Mouse (Mus musculus): ENCODE results near the gene Gal3st3. TPM values are rescaled to one million over a fixed set of nuclear protein-coding genes. Genes with fewer than 3 reads are reported as not detected.
"Not testable (repeated sequence)": the region's sequence is repeated elsewhere in the genome, so short reads cannot be mapped to it uniquely, and the experiment has no call there.

The Gal3st3 gene
- polyA plus RNA-seq, 1 experiment = not detected

GRCm38 (mm10) chr19:5341360-5341759, 43.2 kb downstream of the Gal3st3 start:
- H3K36me3 ChIP-seq (replicated peaks; ENCODE audit: low read length) = no peaks in the 10 kb centered on the region
- TF ChIP-seq GATA1 (IDR thresholded peaks at IDR 0.05; ENCODE audit: borderline replicate concordance, low read length) (no peak), FLI1 (IDR thresholded peaks at IDR 0.05; ENCODE audit: low read length) (no peak)
- H3K27me3 ChIP-seq (replicated peaks) = peaks cover 59% of the 10 kb centered on the region
- no peak overlapping the region for H3K4me3 ChIP-seq (replicated peaks)
- H3K4me1 ChIP-seq = peaks cover 11% of the 10 kb centered on the region
- H3K9me3 ChIP-seq = no peaks in the 10 kb centered on the region

GRCm38 (mm10) chr19:5345297-5346131, 47.4 kb downstream of the Gal3st3 start:
- H3K36me3 ChIP-seq (replicated peaks; ENCODE audit: low read length) = no peaks in the 10 kb centered on the region
- TF ChIP-seq GATA1 (IDR thresholded peaks at IDR 0.05; ENCODE audit: borderline replicate concordance, low read length) = no peak
- no peak for TF ChIP-seq FLI1 (IDR thresholded peaks at IDR 0.05; ENCODE audit: low read length)
- peaks cover 70% of the 10 kb centered on the region for H3K27me3 ChIP-seq (replicated peaks)
- peaks cover 22% of the 10 kb centered on the region for H3K4me1 ChIP-seq
- H3K4me3 ChIP-seq (replicated peaks) = no peak overlapping the region
- H3K9me3 ChIP-seq = no peaks in the 10 kb centered on the region

GRCm38 (mm10) chr19:5348064-5348463, 49.9 kb downstream of the Gal3st3 start:
- no peaks in the 10 kb centered on the region for H3K36me3 ChIP-seq (replicated peaks; ENCODE audit: low read length)
- H3K4me3 ChIP-seq (replicated peaks) = no peak overlapping the region
- peaks cover 22% of the 10 kb centered on the region for H3K4me1 ChIP-seq
- no peaks in the 10 kb centered on the region for H3K9me3 ChIP-seq
- TF ChIP-seq FLI1 (IDR thresholded peaks at IDR 0.05; ENCODE audit: low read length) (no peak), GATA1 (IDR thresholded peaks at IDR 0.05; ENCODE audit: borderline replicate concordance, low read length) (no peak)
- peaks cover 65% of the 10 kb centered on the region for H3K27me3 ChIP-seq (replicated peaks)

GRCm38 (mm10) chr19:5348526-5349501, 50.7 kb downstream of the Gal3st3 start:
- H3K4me3 ChIP-seq (replicated peaks) = peak overlapping the region; percentile 92
- H3K27me3 ChIP-seq (replicated peaks) = peaks cover 65% of the 10 kb centered on the region
- no peaks in the 10 kb centered on the region for H3K36me3 ChIP-seq (replicated peaks; ENCODE audit: low read length)
- peaks cover 22% of the 10 kb centered on the region for H3K4me1 ChIP-seq
- no peak for TF ChIP-seq FLI1 (IDR thresholded peaks at IDR 0.05; ENCODE audit: low read length)
- no peak for TF ChIP-seq GATA1 (IDR thresholded peaks at IDR 0.05; ENCODE audit: borderline replicate concordance, low read length)
- no peaks in the 10 kb centered on the region for H3K9me3 ChIP-seq

- Histone ChIP-seq H3K4me3 (replicated peaks) (peak within 1 kb of the TSS; percentile 92), H3K27me3 (replicated peaks) (peaks cover 59% of the 10 kb centered on the region), H3K4me1 (peaks cover 22% of the 10 kb centered on the region)
- not testable (repeated sequence) for H3K9me3 ChIP-seq; H3K36me3 ChIP-seq (replicated peaks; ENCODE audit: low read length)
Measured at GRCm38 (mm10) chr19:5349502-5349873, 51.4 kb downstream of the Gal3st3 start, which contains the start of gene Cst6. Gene Cst6, minus strand, starts transcription at chr19:5349574.

GRCm38 (mm10) chr19:5353609-5354008, 55.5 kb downstream of the Gal3st3 start:
- H3K4me3 ChIP-seq (replicated peaks) = no peak overlapping the region
- H3K27me3 ChIP-seq (replicated peaks) = peaks cover 27% of the 10 kb centered on the region
- H3K9me3 ChIP-seq = no peaks in the 10 kb centered on the region
- H3K4me1 ChIP-seq = peaks cover 15% of the 10 kb centered on the region
- H3K36me3 ChIP-seq (replicated peaks; ENCODE audit: low read length) = no peaks in the 10 kb centered on the region
- no peak for TF ChIP-seq FLI1 (IDR thresholded peaks at IDR 0.05; ENCODE audit: low read length)
- TF ChIP-seq GATA1 (IDR thresholded peaks at IDR 0.05; ENCODE audit: borderline replicate concordance, low read length) = no peak

- peaks cover 16% of the 10 kb centered on the region for H3K27me3 ChIP-seq (replicated peaks)
- no peak overlapping the region for H3K4me3 ChIP-seq (replicated peaks)
- peaks cover 6% of the 10 kb centered on the region for H3K4me1 ChIP-seq
- TF ChIP-seq FLI1 (IDR thresholded peaks at IDR 0.05; ENCODE audit: low read length) (no peak), GATA1 (IDR thresholded peaks at IDR 0.05; ENCODE audit: borderline replicate concordance, low read length) (no peak)
- no peaks in the 10 kb centered on the region for H3K36me3 ChIP-seq (replicated peaks; ENCODE audit: low read length)
- H3K9me3 ChIP-seq = no peaks in the 10 kb centered on the region
Measured at GRCm38 (mm10) chr19:5356080-5356479, 57.9 kb downstream of the Gal3st3 start.

Other genes starting within 250 kb of the Gal3st3 start
- gene Rin1, start 247.8 kb upstream of the Gal3st3 start, polyA plus RNA-seq (2012; ENCODE audit: insufficient read depth, low replicate concordance) = 0.47 TPM in 1 of 2 replicates, not detected in the other
- gene Cd248, start 230.3 kb upstream of the Gal3st3 start, polyA plus RNA-seq (2012; ENCODE audit: insufficient read depth, low replicate concordance) = 0.74 and 1.3 TPM in 2 replicates
- 0.32 TPM in 1 of 2 replicates, not detected in the other for gene Tmem151a, start 212.8 kb upstream of the Gal3st3 start, polyA plus RNA-seq (2012; ENCODE audit: insufficient read depth, low replicate concordance)
- gene Yif1a, start 209.8 kb upstream of the Gal3st3 start, polyA plus RNA-seq (2012; ENCODE audit: insufficient read depth, low replicate concordance) = 24.4 and 25.6 TPM in 2 replicates
- 4.9 and 13.6 TPM in 2 replicates for gene Cnih2, start 199.8 kb upstream of the Gal3st3 start, polyA plus RNA-seq (2012; ENCODE audit: insufficient read depth, low replicate concordance)
- gene Rab1b, start 191.3 kb upstream of the Gal3st3 start, polyA plus RNA-seq (2012; ENCODE audit: insufficient read depth, low replicate concordance) = 445 and 649 TPM in 2 replicates
- 12.7 and 17.2 TPM in 2 replicates for gene Klc2, start 179.8 kb upstream of the Gal3st3 start, polyA plus RNA-seq (2012; ENCODE audit: insufficient read depth, low replicate concordance)
- gene Pacs1, start 25.2 kb upstream of the Gal3st3 start, polyA plus RNA-seq (2012; ENCODE audit: insufficient read depth, low replicate concordance) = 40.2 and 130 TPM in 2 replicates
- 158 and 268 TPM in 2 replicates for gene Sf3b2, start 2.9 kb upstream of the Gal3st3 start, polyA plus RNA-seq (2012; ENCODE audit: insufficient read depth, low replicate concordance)
- not detected in 2 replicates for gene Catsper1, start 37.4 kb downstream of the Gal3st3 start, polyA plus RNA-seq (2012; ENCODE audit: insufficient read depth, low replicate concordance)
- 0.54 and 9.2 TPM in 2 replicates for gene Cst6, start 51.2 kb downstream of the Gal3st3 start, polyA plus RNA-seq (2012; ENCODE audit: insufficient read depth, low replicate concordance)
- 4.8 and 48.1 TPM in 2 replicates for gene Eif1ad, start 68.4 kb downstream of the Gal3st3 start, polyA plus RNA-seq (2012; ENCODE audit: insufficient read depth, low replicate concordance)
- 21.6 and 178 TPM in 2 replicates for gene Banf1, start 68.8 kb downstream of the Gal3st3 start, polyA plus RNA-seq (2012; ENCODE audit: insufficient read depth, low replicate concordance)
- gene Sart1, start 90.4 kb downstream of the Gal3st3 start, polyA plus RNA-seq (2012; ENCODE audit: insufficient read depth, low replicate concordance) = 44.3 and 152 TPM in 2 replicates
- 2.6 TPM in 1 of 2 replicates, not detected in the other for gene Tsga10ip, start 104.2 kb downstream of the Gal3st3 start, polyA plus RNA-seq (2012; ENCODE audit: insufficient read depth, low replicate concordance)
- gene Drap1, start 126.6 kb downstream of the Gal3st3 start, polyA plus RNA-seq (2012; ENCODE audit: insufficient read depth, low replicate concordance) = 369 and 449 TPM in 2 replicates
- gene AI837181, start 126.8 kb downstream of the Gal3st3 start, polyA plus RNA-seq (2012; ENCODE audit: insufficient read depth, low replicate concordance) = 100 and 136 TPM in 2 replicates
- gene Fosl1, start 149.2 kb downstream of the Gal3st3 start, polyA plus RNA-seq (2012; ENCODE audit: insufficient read depth, low replicate concordance) = 4.3 TPM in 1 of 2 replicates, not detected in the other
- 4.9 and 12.3 TPM in 2 replicates for gene Ccdc85b, start 159.6 kb downstream of the Gal3st3 start, polyA plus RNA-seq (2012; ENCODE audit: insufficient read depth, low replicate concordance)
- 25.9 and 134 TPM in 2 replicates for gene Fibp, start 162.3 kb downstream of the Gal3st3 start, polyA plus RNA-seq (2012; ENCODE audit: insufficient read depth, low replicate concordance)
- gene Ctsw, start 170.2 kb downstream of the Gal3st3 start, polyA plus RNA-seq (2012; ENCODE audit: insufficient read depth, low replicate concordance) = not detected in 2 replicates
- 2.0 TPM in 1 of 2 replicates, not detected in the other for gene Efemp2, start 175.6 kb downstream of the Gal3st3 start, polyA plus RNA-seq (2012; ENCODE audit: insufficient read depth, low replicate concordance)
- gene Mus81, start 190.1 kb downstream of the Gal3st3 start, polyA plus RNA-seq (2012; ENCODE audit: insufficient read depth, low replicate concordance) = 40.1 and 41.1 TPM in 2 replicates
- gene Cfl1, start 192.1 kb downstream of the Gal3st3 start, polyA plus RNA-seq (2012; ENCODE audit: insufficient read depth, low replicate concordance) = 2,588 and 4,768 TPM in 2 replicates
- gene 1700020D05Rik, start 205.5 kb downstream of the Gal3st3 start, polyA plus RNA-seq (2012; ENCODE audit: insufficient read depth, low replicate concordance) = not detected in 2 replicates
- gene Snx32, start 212.2 kb downstream of the Gal3st3 start, polyA plus RNA-seq (2012; ENCODE audit: insufficient read depth, low replicate concordance) = 3.6 and 4.0 TPM in 2 replicates

Measured in megakaryocyte, embryonic 14.5 days (primary cell).